Mouse (Mus musculus): ENCODE measurements around the gene Pck2.

The Pck2 gene

DNA sequence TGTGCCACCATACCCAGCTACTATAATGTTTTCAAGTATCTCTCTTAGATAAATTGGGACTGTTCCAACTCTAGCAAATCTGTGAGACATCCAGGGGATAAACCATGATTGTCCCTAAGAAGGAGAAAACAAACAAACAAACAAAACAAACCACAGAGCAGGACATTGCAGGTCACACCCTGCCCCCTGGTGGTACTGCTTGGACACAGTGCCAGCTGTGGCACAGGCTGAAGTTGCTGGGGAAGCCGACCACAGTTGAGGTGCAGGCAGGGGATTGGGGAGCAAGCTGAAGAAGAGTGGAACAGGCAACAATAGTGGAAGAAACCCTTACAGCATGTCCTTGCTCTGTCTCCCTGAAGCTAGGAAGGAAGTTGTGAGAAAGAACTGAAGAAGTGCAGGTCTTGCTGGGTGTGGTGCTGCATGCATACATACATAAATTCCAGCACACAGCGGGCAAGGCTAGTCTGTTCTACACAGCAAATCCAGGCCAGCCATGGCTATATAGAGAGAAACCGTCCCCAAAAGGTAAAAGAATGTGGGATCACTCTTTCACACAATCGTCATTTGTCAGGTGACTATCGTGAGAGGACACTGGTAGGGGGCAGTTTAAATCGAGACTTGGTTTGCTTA lies 3.8 kb upstream of the Pck2 start:
- DNase-seq: peak; percentile 78

DNA sequence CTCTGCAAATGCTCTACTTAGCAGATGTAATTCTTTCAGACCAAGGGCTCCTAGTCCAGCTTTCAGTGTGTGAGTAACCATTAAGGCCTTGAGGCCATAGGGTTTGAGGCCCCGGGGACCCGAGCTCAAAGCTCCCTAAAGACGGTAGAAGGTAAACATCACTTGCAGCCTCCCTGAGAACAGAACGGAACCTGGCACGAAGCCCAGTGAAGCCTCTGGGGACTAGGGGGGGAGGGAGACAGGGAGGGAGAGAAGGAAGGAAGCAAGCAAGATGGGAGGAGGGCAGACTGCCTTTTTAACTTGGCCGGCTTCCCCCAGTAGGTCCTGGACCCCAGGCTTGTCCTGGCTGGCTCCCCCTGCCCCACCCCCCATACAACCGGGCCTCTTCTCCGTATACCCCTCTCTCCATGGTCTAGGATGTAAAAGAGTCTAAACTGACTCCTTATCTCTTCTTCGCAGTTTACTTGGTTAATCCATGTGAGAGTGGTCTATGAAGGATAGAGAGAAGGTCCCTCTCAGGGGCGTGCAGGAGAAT lies 788 bp downstream of the Pck2 start:
- DNase-seq: peak; percentile 93

GRCm38 (mm10) chr14:55542268-55542667 lies 2.2 kb downstream of the Pck2 start:
- no peak for DNase-seq

DNA sequence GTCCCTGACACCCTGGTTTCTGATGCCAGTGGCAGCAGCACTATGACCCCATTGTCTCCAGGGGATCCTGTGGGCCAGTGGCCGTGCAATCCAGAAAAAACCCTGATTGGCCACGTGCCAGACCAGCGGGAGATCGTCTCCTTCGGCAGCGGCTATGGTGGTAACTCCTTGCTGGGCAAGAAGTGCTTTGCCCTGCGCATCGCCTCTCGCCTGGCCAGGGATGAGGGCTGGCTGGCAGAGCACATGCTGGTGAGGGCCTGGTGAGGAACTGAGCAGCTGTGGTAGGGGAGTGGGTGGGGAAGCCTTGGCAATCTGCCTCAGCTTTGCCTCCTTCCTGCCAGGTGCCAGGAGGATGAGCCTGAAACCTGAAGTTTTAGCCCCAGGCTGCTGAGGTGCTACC lies 4.3 kb downstream of the Pck2 start:
- DNase-seq: peak; percentile 43

GRCm38 (mm10) chr14:55550191-55550590 lies 10.1 kb downstream of the Pck2 start:
- no peak for DNase-seq

- DNase-seq: no peak
Observed at GRCm38 (mm10) chr14:55551347-55551746, 11.3 kb downstream of the Pck2 start.

GRCm38 (mm10) chr14:55551794-55552193 lies 11.7 kb downstream of the Pck2 start:
- no peak for DNase-seq

GRCm38 (mm10) chr14:55554635-55555034 lies 14.6 kb downstream of the Pck2 start:
- DNase-seq: no peak

GRCm38 (mm10) chr14:55555788-55556187 lies 15.7 kb downstream of the Pck2 start:
- no peak for DNase-seq

DNA sequence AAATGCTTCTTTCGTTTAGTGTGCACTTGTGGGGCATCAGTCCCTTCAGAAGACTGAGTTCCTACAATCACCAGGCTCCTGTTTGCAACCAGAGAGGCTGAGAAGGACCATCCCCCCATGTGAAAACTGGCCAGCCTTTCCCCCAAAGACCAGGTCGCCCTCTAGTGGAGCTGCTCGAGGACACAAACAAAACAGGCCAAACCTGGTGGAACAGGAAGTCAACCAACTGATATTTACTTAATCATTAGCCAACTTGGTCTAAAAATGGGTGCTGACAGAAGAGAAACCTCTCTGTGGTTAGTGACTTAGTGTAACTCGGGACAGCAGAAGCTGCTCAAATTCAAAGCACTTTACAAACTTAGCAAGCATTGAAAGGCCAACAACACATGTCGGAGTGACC lies 16.9 kb downstream of the Pck2 start:
- DNase-seq: peak; percentile 92

DNA sequence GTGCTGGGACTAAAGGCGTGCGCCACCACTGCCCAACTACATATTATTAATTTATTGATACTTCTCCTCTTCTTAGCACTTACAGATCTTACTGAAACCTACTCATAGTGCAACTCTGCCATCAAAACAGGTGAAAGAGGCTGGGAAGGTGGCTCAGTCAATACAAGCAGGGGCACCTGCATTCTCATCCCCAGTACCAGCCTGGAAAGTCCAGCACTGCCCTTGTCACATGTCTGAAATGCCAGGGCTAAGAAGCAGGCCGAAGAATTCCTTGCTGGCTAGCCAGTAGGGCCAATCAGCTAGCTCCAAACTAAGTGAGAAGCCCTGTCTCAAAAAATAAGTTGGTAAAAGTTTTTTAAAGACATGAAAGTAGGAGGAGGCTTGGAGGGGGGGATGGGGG lies 17.5 kb downstream of the Pck2 start:
- DNase-seq: no peak

DNA sequence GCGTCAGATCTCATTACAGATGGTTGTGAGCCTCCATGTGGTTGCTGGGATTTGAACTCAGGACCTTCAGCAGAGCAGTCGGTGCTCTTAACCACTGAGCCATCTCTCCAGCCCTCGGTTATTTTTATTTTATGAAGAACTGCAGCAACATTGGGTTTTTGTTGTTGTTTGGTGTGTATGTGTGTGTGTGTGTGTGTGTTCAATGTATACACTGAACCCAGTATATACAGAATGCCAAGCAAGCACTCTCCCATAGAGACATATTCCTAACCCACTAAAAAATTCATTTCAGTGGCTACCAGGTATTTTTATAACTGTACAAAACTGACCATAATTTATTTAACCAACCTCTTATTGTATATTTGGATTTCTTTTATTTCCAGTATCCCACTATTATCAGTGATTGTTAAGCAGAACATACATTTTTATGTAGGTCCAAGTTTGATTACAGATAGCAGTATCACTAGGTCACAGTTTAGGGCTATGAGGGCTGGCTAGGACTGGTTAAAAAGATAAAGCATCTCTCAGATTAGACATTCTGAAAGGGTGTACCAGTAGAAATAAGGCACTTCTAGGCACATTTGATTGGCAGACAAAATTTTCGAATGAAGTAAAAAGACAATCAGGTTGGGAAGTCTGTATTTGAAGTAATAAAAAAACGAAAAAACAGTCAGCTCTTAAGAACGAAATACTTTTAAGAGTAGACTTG lies 18.8 kb downstream of the Pck2 start:
- DNase-seq: no peak

GRCm38 (mm10) chr14:55559799-55560201 lies 19.7 kb downstream of the Pck2 start, which contains the start of gene Dcaf11:
Gene Dcaf11, plus strand, starts transcription at chr14:55560006.
- DNase-seq: peak; percentile 96

GRCm38 (mm10) chr14:55560202-55561073 lies 20.4 kb downstream of the Pck2 start, which contains the start of gene A730061H03Rik:
Gene A730061H03Rik, minus strand, starts transcription at chr14:55560406.
- DNase-seq: peak; percentile 99

DNA sequence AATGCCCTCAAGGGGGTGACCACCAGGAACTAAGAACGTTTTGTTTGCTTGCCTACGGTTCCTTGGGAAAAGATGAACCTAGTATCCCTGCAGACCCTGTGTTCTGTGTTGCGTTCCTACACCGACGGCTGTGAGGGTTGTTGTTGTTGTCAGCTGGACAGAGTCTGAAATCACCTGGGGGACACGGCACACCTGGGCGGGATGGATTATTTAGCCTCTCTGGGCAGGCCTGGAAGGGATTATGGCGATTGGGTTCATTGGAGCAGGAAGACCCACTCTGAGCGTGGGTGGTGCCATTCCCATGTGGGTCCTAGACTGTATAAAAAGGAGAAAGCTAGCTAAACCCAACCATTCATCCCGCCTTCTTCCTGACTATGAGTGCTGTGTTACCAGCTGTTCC lies 21.8 kb downstream of the Pck2 start:
- no peak for DNase-seq

DNA sequence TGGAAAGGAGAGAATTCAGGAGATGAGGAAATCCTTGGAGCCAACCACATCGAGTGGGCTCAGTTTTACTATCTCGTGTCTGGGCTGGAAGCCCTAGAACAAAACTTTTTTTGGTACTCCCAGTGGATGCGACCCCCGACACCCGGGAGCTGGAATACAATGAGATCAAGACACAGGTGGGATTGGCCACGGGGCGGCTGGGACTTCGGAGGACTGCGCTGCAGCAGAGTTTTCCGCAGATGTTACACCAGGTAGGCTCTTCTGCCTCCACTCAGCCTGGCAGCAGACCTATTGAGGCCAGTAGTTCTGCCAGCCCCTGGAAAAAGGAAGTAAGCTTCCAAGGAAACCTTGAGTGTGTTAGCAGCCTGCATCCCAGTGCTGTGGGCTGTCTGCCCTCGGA lies 23.2 kb downstream of the Pck2 start:
- DNase-seq: no peak

- no peak for DNase-seq
Observed at GRCm38 (mm10) chr14:55565748-55566147, 25.7 kb downstream of the Pck2 start.

- no peak for DNase-seq
Observed at GRCm38 (mm10) chr14:55567496-55567895, 27.4 kb downstream of the Pck2 start.

GRCm38 (mm10) chr14:55570588-55570987 lies 30.5 kb downstream of the Pck2 start:
- no peak for DNase-seq

- DNase-seq: no peak
Observed at GRCm38 (mm10) chr14:55571760-55572159, 31.7 kb downstream of the Pck2 start.

DNA sequence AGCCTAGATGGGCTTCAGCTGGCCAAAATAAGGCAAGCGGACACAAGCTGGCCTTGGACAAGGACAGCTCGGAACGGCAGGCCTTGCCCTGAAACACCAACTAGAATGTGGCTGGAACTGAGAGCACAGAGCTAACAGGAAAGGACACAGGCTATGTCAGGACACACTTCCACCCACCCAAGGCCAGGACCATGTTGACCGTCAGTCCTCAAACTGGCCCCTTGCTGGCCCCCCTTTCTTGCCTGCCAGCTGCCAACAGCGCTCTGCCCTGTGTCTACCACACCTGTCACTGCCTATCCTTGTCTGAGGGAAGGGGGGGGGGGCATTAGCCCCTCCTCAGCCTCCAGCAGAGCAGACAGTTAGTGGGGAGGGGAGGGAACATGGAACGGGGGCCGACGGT lies 35.2 kb downstream of the Pck2 start, which contains the start of gene Fitm1:
Gene Fitm1 (plus strand): TSS at position 316 of the 400 bp plus-strand sequence.
- no peak for DNase-seq

- peak; percentile 47 for DNase-seq
Observed at GRCm38 (mm10) chr14:55575711-55576110, 35.6 kb downstream of the Pck2 start.

DNA sequence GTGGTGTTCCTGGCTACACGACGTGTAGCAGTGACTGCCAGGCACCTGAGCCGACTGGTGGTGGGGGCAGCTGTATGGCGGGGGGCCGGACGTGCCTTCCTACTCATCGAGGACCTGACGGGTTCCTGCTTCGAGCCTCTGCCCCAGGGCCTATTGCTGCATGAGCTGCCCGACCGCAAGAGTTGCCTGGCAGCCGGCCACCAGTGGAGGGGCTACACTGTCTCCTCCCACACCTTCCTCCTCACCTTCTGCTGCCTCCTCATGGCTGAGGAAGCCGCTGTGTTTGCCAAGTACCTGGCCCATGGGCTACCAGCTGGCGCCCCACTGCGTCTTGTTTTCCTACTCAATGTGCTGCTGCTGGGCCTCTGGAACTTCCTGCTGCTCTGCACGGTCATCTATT lies 36.3 kb downstream of the Pck2 start:
- DNase-seq: peak; percentile 48

Measured in kidney, postnatal 10 days (tissue).